Mouse (Mus musculus) MEL (cell line): Measurements from ENCODE around the gene Prim1. TPM values are rescaled to one million over a fixed set of nuclear protein-coding genes. Genes with fewer than 3 reads are reported as not detected.

Source experiments
- DNase-seq: peaks from one replicate; pipeline ENCODE4 v3.0.0; 2011; ENCODE audit warnings: low read depth, low spot score
- H3K27ac ChIP-seq: 2 replicates; pipeline ENCODE4 v1.5.1; 2012; ENCODE audit warnings: low read depth, mild to moderate bottlenecking, control low read depth, low read length, moderate library complexity; ENCODE audit not compliant: control insufficient read depth
- H3K27me3 ChIP-seq, 2 experiments: fragments of 150-350 bp in 1 of 2; sonication (generic) in 1 of 2; 2 replicates each; pipeline ENCODE4 v1.6.1; 2012; ENCODE audit warnings: low read length in 2 of 2, mild to moderate bottlenecking in 2 of 2, improper control_type of control experiment in 1 of 2, moderate library complexity in 1 of 2; ENCODE audit not compliant: insufficient read depth in 2 of 2, control insufficient read depth in 1 of 2
- H3K36me3 ChIP-seq, 2 experiments: 2 replicates each; pipeline ENCODE4 v1.6.1; 2012 to 2014; ENCODE audit warnings: low read length in 2 of 2, improper control_type of control experiment in 1 of 2, inconsistent platforms in 1 of 2, mild to moderate bottlenecking in 1 of 2; ENCODE audit not compliant: insufficient read depth in 2 of 2, control insufficient read depth in 1 of 2
- H3K4me1 ChIP-seq, 2 experiments: fragments of 150-350 bp in 1 of 2; sonication (generic) in 1 of 2; 2 replicates each; pipeline ENCODE4 v1.6.1; 2012; ENCODE audit warnings: low read length in 2 of 2, improper control_type of control experiment in 1 of 2, mild to moderate bottlenecking in 1 of 2; ENCODE audit not compliant: insufficient read depth in 2 of 2, control insufficient read depth in 1 of 2
- H3K4me3 ChIP-seq, 2 experiments: fragments of 150-350 bp in 1 of 2; sonication (generic) in 1 of 2; 2 replicates each; pipeline ENCODE4 v1.5.1; 2012; ENCODE audit warnings: low read depth in 2 of 2, low read length in 2 of 2, mild to moderate bottlenecking in 2 of 2, moderate library complexity in 2 of 2, control low read depth in 1 of 2, improper control_type of control experiment in 1 of 2; ENCODE audit not compliant: control insufficient read depth in 1 of 2, insufficient read depth in 1 of 2
- H3K79me2 ChIP-seq: 2 replicates; pipeline ENCODE4 v1.6.1; 2012; ENCODE audit warnings: mild to moderate bottlenecking, low read length, moderate library complexity; ENCODE audit not compliant: control insufficient read depth, poor library complexity, insufficient read depth
- H3K9ac ChIP-seq: 2 replicates; pipeline ENCODE4 v1.6.1; 2012; ENCODE audit warnings: low read depth, mild to moderate bottlenecking, control low read depth, low read length, moderate library complexity; ENCODE audit not compliant: control insufficient read depth, poor library complexity, severe bottlenecking
- H3K9me3 ChIP-seq: fragments of 150-350 bp; sonication (generic); replicated peaks from 2 replicates; pipeline ENCODE4 v1.6.1; 2012; ENCODE audit warnings: mild to moderate bottlenecking, low read length, improper control_type of control experiment, moderate library complexity; ENCODE audit not compliant: insufficient read depth
- BHLHE40 ChIP-seq: IDR thresholded peaks from 2 replicates; pipeline ENCODE4 v1.6.1; 2012; ENCODE audit warnings: low read depth, mild to moderate bottlenecking, inconsistent platforms, low read length, improper control_type of control experiment, borderline replicate concordance
- E2F4 ChIP-seq: IDR thresholded peaks from 2 replicates; pipeline ENCODE4 v1.6.1; 2011; ENCODE audit warnings: low read depth, low read length, improper control_type of control experiment, borderline replicate concordance
- ELF1 ChIP-seq: IDR thresholded peaks from 2 replicates; pipeline ENCODE4 v1.6.1; 2014; ENCODE audit warnings: low read depth, mild to moderate bottlenecking, inconsistent platforms, low read length, improper control_type of control experiment, moderate library complexity
- EP300 ChIP-seq, 2 experiments: IDR thresholded peaks; 2 replicates each; pipeline ENCODE4 v1.6.1; 2011; ENCODE audit warnings: improper control_type of control experiment in 2 of 2, low read length in 2 of 2, low read depth in 1 of 2, mild to moderate bottlenecking in 1 of 2
- GABPA ChIP-seq: IDR thresholded peaks from 2 replicates; pipeline ENCODE4 v1.6.1; 2012; ENCODE audit warnings: low read depth, mild to moderate bottlenecking, inconsistent platforms, low read length, improper control_type of control experiment, moderate library complexity
- HCFC1 ChIP-seq: IDR thresholded peaks from 2 replicates; pipeline ENCODE4 v1.6.1; 2012; ENCODE audit warnings: low read depth, mild to moderate bottlenecking, inconsistent platforms, low read length, improper control_type of control experiment, moderate library complexity
- JUND ChIP-seq: IDR thresholded peaks from 2 replicates; pipeline ENCODE4 v1.6.1; 2011; ENCODE audit warnings: low read depth, mild to moderate bottlenecking, improper control_type of control experiment, low read length
- KAT2A ChIP-seq: conservative IDR thresholded peaks from 2 replicates; pipeline ENCODE4 v1.6.1; 2012; ENCODE audit warnings: low read depth, low read length, improper control_type of control experiment, inconsistent platforms
- MAFK ChIP-seq: IDR thresholded peaks from 2 replicates; pipeline ENCODE4 v1.6.1; 2011; ENCODE audit warnings: low read depth, mild to moderate bottlenecking, low read length, improper control_type of control experiment, borderline replicate concordance
- MAX ChIP-seq: IDR thresholded peaks from 2 replicates; pipeline ENCODE4 v1.6.1; 2011; ENCODE audit warnings: low read length, improper control_type of control experiment
- MEF2A ChIP-seq: IDR thresholded peaks from 2 replicates; pipeline ENCODE4 v1.6.1; 2014; ENCODE audit warnings: low read depth, mild to moderate bottlenecking, inconsistent platforms, low read length, improper control_type of control experiment; ENCODE audit not compliant: poor library complexity, insufficient replicate concordance, severe bottlenecking; ENCODE audit errors: extremely low read depth
- MXI1 ChIP-seq: IDR thresholded peaks from 2 replicates; pipeline ENCODE4 v1.6.1; 2011; ENCODE audit warnings: mild to moderate bottlenecking, low read depth, low read length, improper control_type of control experiment
- MYC ChIP-seq: IDR thresholded peaks from 2 replicates; pipeline ENCODE4 v1.6.1; 2011; ENCODE audit warnings: low read depth, mild to moderate bottlenecking, low read length, improper control_type of control experiment, moderate library complexity
- NELFE ChIP-seq: IDR thresholded peaks from 2 replicates; pipeline ENCODE4 v1.6.1; 2011; ENCODE audit warnings: low read depth, low read length, improper control_type of control experiment
- NRF1 ChIP-seq: IDR thresholded peaks from 2 replicates; pipeline ENCODE4 v1.6.1; 2014; ENCODE audit warnings: low read depth, mild to moderate bottlenecking, inconsistent platforms, low read length, improper control_type of control experiment, moderate library complexity; ENCODE audit not compliant: poor library complexity, insufficient read depth, severe bottlenecking
- POLR2A ChIP-seq, 2 experiments: IDR thresholded peaks; 2 replicates each; pipeline ENCODE4 v1.6.1; 2011 to 2012; ENCODE audit warnings: low read length in 2 of 2, mild to moderate bottlenecking in 2 of 2, control low read depth in 1 of 2, improper control_type of control experiment in 1 of 2, low read depth in 1 of 2, moderate library complexity in 1 of 2; ENCODE audit not compliant: control insufficient read depth in 1 of 2, insufficient read depth in 1 of 2, poor library complexity in 1 of 2
- POLR2AphosphoS5 ChIP-seq: IDR thresholded peaks from 2 replicates; pipeline ENCODE4 v1.6.1; 2012; ENCODE audit warnings: low read depth, borderline replicate concordance, mild to moderate bottlenecking, inconsistent platforms, low read length, moderate library complexity, mixed read lengths
- SIN3A ChIP-seq: IDR thresholded peaks from 2 replicates; pipeline ENCODE4 v1.6.1; 2012; ENCODE audit warnings: low read length, improper control_type of control experiment, inconsistent platforms
- SMC3 ChIP-seq: IDR thresholded peaks from 2 replicates; pipeline ENCODE4 v1.6.1; 2011; ENCODE audit warnings: low read depth, low read length, improper control_type of control experiment
- TAL1 ChIP-seq: IDR thresholded peaks from 2 replicates; pipeline ENCODE4 v1.6.1; 2012; ENCODE audit warnings: mild to moderate bottlenecking, inconsistent platforms, low read length, moderate library complexity, mixed read lengths
- USF1 ChIP-seq: IDR thresholded peaks from 2 replicates; pipeline ENCODE4 v1.6.1; 2014; ENCODE audit warnings: low read depth, mild to moderate bottlenecking, inconsistent platforms, low read length, improper control_type of control experiment, moderate library complexity
- USF2 ChIP-seq, 2 experiments: IDR thresholded peaks; 2 replicates each; pipeline ENCODE4 v1.6.1; 2011 to 2012; ENCODE audit warnings: improper control_type of control experiment in 2 of 2, low read length in 2 of 2, borderline replicate concordance in 1 of 2, inconsistent platforms in 1 of 2, low read depth in 1 of 2, mild to moderate bottlenecking in 1 of 2; ENCODE audit not compliant: insufficient read depth in 1 of 2
- ZC3H11A ChIP-seq: IDR thresholded peaks from 2 replicates; pipeline ENCODE4 v1.6.1; 2012; ENCODE audit warnings: low read depth, mild to moderate bottlenecking, inconsistent platforms, low read length, improper control_type of control experiment
- ZNF384 ChIP-seq: IDR thresholded peaks from 2 replicates; pipeline ENCODE4 v1.6.1; 2012; ENCODE audit warnings: low read depth, mild to moderate bottlenecking, inconsistent platforms, low read length, improper control_type of control experiment
- polyA plus RNA-seq, 2 experiments: library from polyadenylated mRNA; stranded (reverse) in 1 of 2; unstranded in 1 of 2; fragments of >175 nt in 1 of 2; fragments of >200 nt in 1 of 2; gene quantifications; 2 replicates each; pipeline versions ENCODE4 v1.2.1 to v1.2.4; 2012; ENCODE audit warnings: low replicate concordance in 2 of 2, low read depth in 1 of 2; ENCODE audit not compliant: insufficient read length in 2 of 2, insufficient read depth in 1 of 2, missing spikeins in 1 of 2
- total RNA-seq: library from RNA; depleted of rRNA; stranded (reverse); fragments of 300-350 nt; gene quantifications from 2 replicates; pipeline ENCODE4 v1.2.3, GENCODE M21; 2012

Prim1 gene
- total and polyA plus RNA-seq, 3 experiments, result 71.5 to 74.0 TPM; not detected in 1

DNA sequence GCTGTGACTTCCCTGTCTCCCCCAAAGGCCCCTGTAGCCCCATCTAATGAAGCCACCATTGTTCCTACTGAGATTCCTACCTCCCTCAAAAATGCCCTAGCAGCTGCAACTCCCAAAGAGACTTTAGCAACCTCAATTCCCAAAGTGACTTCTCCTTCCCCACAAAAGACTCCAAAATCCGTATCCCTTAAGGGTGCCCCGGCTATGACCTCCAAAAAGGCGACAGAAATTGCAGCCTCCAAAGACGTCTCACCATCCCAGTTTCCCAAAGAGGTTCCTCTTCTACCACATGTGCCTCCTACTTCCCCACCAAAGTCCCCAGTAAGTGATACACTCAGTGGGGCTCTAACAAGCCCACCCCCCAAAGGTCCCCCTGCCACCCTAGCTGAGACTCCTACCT lies 26.7 kb downstream of the Prim1 start:
- Histone ChIP-seq H3K36me3 (peaks cover 53% of the 10 kb centered on the region in 2 experiments), H3K79me2 (peaks cover 73% of the 10 kb centered on the region), H3K4me3 (no peak overlapping the region), H3K27ac (no peak overlapping the region), H3K4me1 (peaks cover 8 to 16% of the 10 kb centered on the region in 2 experiments), H3K27me3 (no peaks in the 10 kb centered on the region), H3K9ac (no peak overlapping the region), H3K9me3 (no peaks in the 10 kb centered on the region)
- no peak for TF ChIP-seq GABPA
- no peak; a peak in 1 of 4 replicates for TF ChIP-seq POLR2A (IDR thresholded peaks at IDR 0.05; ENCODE audit: control insufficient read depth in 1 of 2, insufficient read depth in 1 of 2, low read depth in 1 of 2, low read length in 2 of 2, poor library complexity in 1 of 2)
- TF ChIP-seq USF1, result no peak
- TF ChIP-seq E2F4, result no peak
- no peak for TF ChIP-seq TAL1
- no peak for TF ChIP-seq BHLHE40
- TF ChIP-seq JUND, result no peak
- TF ChIP-seq POLR2AphosphoS5, result no peak
- no peak for TF ChIP-seq MYC
- no peak for TF ChIP-seq SIN3A
- TF ChIP-seq ZNF384, result no peak
- no peak for TF ChIP-seq MAFK
- no peak for TF ChIP-seq ZC3H11A
- TF ChIP-seq EP300 (IDR thresholded peaks at IDR 0.05; ENCODE audit: low read depth in 1 of 2, low read length in 2 of 2), result no peak
- TF ChIP-seq MEF2A, result no peak
- TF ChIP-seq NELFE, result no peak
- TF ChIP-seq SMC3, result no peak
- no peak for TF ChIP-seq MXI1
- no peak for TF ChIP-seq KAT2A
- no peak for DNase-seq

DNA sequence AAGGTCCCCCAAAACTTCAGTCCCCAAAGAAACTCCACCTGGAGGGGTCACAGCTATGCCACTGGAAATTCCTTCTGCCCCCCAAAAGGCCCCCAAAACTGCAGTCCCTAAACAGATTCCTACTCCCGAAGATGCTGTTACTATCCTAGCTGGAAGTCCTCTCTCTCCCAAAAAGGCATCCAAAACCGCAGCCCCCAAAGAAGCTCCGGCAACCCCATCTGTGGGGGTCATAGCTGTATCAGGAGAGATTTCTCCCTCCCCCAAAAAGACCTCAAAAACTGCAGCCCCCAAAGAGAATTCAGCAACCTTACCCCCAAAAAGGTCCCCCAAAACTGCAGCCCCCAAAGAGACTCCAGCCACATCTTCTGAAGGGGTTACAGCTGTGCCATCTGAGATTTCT lies 27.5 kb downstream of the Prim1 start:
- no peak overlapping the region for H3K9ac ChIP-seq
- peaks cover 64% of the 10 kb centered on the region for H3K79me2 ChIP-seq
- no peak overlapping the region for H3K4me3 ChIP-seq
- peaks cover 49 to 53% of the 10 kb centered on the region in 2 experiments for H3K36me3 ChIP-seq
- H3K27me3 ChIP-seq, result no peaks in the 10 kb centered on the region
- H3K9me3 ChIP-seq, result no peaks in the 10 kb centered on the region
- TF ChIP-seq MXI1 (no peak), MYC (no peak), USF1 (no peak), MAX (no peak), USF2 (IDR thresholded peaks at IDR 0.05; ENCODE audit: borderline replicate concordance in 1 of 2, insufficient read depth in 1 of 2, low read depth in 1 of 2, low read length in 2 of 2) (no peak), HCFC1 (no peak), NRF1 (no peak), ELF1 (no peak)
- peaks cover 8 to 15% of the 10 kb centered on the region in 2 experiments for H3K4me1 ChIP-seq
- no peak overlapping the region for H3K27ac ChIP-seq
- no peak for DNase-seq
